Mouse (Mus musculus) cerebellum, postnatal 14 days (tissue): ENCODE measurements at regions not wholly inside any gene's neighbourhood (a gene's known extent, or its start where the extent isn't known, plus 50 kb on each side); places are given as distances from the start of the nearest gene placed in this dataset.

Experiments used
- DNase-seq, 2 experiments: peaks; one replicate each; pipeline ENCODE4 v3.0.0; 2021; ENCODE audit warnings: mixed read lengths in 2 of 2

DNA sequence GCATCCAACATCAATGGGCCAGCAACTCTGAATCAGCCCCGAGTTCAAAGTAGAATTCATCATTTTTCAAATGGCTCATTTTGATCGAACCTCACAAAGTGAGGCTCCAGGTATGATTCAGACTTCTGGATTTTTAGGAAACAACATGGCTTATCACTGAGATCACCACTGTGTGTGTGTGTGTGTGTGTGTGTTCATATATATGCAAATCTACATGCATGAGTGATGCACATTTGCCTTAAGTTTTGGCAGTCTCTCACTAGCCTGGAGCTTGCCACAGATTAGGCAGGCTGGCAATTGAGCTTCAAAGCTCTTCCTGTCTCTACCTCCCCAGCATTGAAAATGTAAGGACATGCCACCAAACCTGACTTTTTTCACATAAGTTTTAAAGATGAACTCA lies 195.1 kb upstream of the Mindy3 start:
- no peak for DNase-seq

- DNase-seq, result no peak
Measured at GRCm38 (mm10) chr2:12613858-12614257, 194.6 kb upstream of the Mindy3 start.

DNA sequence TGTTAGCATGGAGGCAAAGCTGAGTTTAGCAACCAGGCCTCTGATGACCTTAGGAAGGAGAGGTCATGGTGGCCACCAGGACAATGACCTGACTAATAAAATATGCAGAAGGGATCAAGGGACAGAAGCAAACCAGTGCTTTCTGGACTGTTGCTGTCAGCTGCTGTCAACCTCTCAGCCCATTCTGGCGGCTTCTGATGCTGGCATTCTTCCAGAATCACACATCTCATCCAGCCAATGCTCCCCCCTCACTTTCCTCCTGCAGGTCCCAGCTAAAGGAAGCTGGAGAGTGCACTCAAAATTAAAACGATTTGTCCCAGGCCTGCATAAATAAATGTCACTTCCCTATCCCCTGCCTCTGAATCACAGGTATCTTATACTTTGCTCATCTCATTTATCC lies 163.3 kb upstream of the Mindy3 start:
- peak; percentile 41 to 55 for DNase-seq

- no peak for DNase-seq
Measured at GRCm38 (mm10) chr2:12557736-12558135, 138.5 kb upstream of the Mindy3 start.

GRCm38 (mm10) chr2:12522411-12522810 lies 103.1 kb upstream of the Mindy3 start:
- DNase-seq, result no peak

GRCm38 (mm10) chr2:12521744-12522143 lies 102.5 kb upstream of the Mindy3 start:
- DNase-seq, result no peak

- DNase-seq, result peak in 1 of 2 experiments; percentile 7
Measured at GRCm38 (mm10) chr2:12492369-12492768, 73.1 kb upstream of the Mindy3 start.

DNA sequence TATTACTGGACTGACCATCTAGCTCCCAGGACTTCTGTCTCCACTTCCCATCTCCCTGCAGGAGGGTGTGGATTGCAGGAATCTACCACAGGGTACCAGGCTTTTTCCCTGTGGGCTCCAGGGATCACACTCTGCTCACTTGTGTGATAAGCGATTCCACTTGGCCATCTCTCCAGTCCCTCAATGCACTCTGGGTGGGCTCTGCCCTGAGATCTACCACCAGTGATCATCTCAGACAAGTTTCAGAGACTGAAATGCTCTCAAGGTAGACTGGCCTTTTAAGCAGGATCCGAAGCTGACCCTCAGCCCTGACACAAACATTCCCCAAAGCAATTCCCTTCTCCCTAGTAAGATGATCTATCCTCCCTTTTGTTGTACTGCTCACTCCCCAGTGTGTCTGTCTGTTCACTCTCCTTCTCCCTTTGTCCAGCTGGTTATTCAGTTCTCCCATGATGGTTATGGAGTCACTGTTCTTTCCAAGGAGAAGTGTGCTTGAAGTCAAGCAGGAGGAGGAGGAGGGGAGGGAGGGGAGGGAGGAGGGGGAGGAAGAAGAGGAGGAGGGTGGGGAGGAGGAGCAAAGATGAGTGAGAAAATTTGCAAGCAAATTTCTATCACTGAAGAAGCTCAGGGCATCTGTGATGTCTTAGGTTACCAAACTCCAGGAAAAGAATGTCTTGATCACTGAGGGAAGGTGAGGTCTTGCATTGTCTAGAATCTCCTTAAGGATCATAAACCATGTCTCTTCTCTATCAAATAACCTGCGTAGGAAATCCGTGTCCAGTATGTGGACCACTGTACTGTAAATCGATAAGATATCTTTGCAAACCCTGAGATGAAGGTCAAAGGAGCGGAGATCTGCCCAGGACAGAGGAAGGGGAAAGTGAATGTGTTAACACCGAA lies 50.4 kb upstream of the Mindy3 start:
- DNase-seq, result no peak
